ENCODE assay signal across 8 mouse cellular contexts in genomic region chr11:18875001-18875902, GRCm38 (mm10).
A peak's percentile ranks its signal among the peaks of the same experiment; 100 is the strongest.
DNase-seq lines count a peak whose midpoint lies in the region; ATAC-seq and TF ChIP-seq lines count a peak whose summit lies in the region.

No protein-coding gene starts in this region.

- under 1% methylated on average over 27 of the region's 27 CpGs for WGBS in forebrain, embryonic 11.5 days
- 3% methylated on average over 27 of the region's 27 CpGs for WGBS in forebrain, embryonic 16.5 days
- 15% methylated on average over 27 of the region's 27 CpGs for WGBS in olfactory bulb, adult 2 months

- peak; percentile 56 for DNase-seq in forebrain, embryonic 11.5 days (ENCODE audit: low spot score)
- DNase-seq in urinary bladder, postnatal 14 days (ENCODE audit: low spot score), result peak; percentile 10
- DNase-seq in urinary bladder, adult 2 months (ENCODE audit: low spot score), result no peak
- peak; percentile 34 for DNase-seq in kidney, postnatal 10 days
- no peak for DNase-seq in right cerebral cortex, adult 18-20 months
- no peak for DNase-seq in left cerebral cortex, adult 8-10 months (ENCODE audit: low spot score in 2 of 2)

- no peaks in the 10 kb centered on the region for H3K36me3 ChIP-seq in forebrain, embryonic 11.5 days (ENCODE audit: control insufficient read depth, insufficient read depth, low read length)
- H3K36me3 ChIP-seq in forebrain, embryonic 16.5 days (ENCODE audit: control insufficient read depth, insufficient read depth), result no peaks in the 10 kb centered on the region

- no peaks in the 10 kb centered on the region for H3K9me3 ChIP-seq in forebrain, embryonic 11.5 days (ENCODE audit: control insufficient read depth, low read length)
- no peaks in the 10 kb centered on the region for H3K9me3 ChIP-seq in forebrain, embryonic 16.5 days (ENCODE audit: control insufficient read depth, low read length)

- TF ChIP-seq POLR2A in olfactory bulb, adult 2 months (IDR thresholded peaks at IDR 0.05; ENCODE audit: insufficient read depth, low read depth, low read length), result no peak

- H3K27me3 ChIP-seq in forebrain, embryonic 11.5 days (ENCODE audit: control insufficient read depth, insufficient read depth, low read length), result peaks cover 37% of the 10 kb centered on the region
- H3K27me3 ChIP-seq in forebrain, embryonic 16.5 days (replicated peaks; ENCODE audit: control insufficient read depth, insufficient read depth, low read length), result peaks cover 24% of the 10 kb centered on the region

- no peak for ATAC-seq in forebrain, embryonic 11.5 days (replicated peaks; ENCODE audit: low FRiP score)
- no peak for ATAC-seq in forebrain, embryonic 16.5 days

- H3K4me1 ChIP-seq in forebrain, embryonic 11.5 days (replicated peaks; ENCODE audit: control insufficient read depth, insufficient read depth, low read length), result peaks cover 18% of the 10 kb centered on the region; the same call in 1 of the 2 replicates
- H3K4me1 ChIP-seq in forebrain, embryonic 16.5 days (replicated peaks; ENCODE audit: control insufficient read depth, insufficient read depth, low read length), result peaks cover 32% of the 10 kb centered on the region
- peaks cover 18% of the 10 kb centered on the region for H3K4me1 ChIP-seq in olfactory bulb, adult 2 months (ENCODE audit: control insufficient read depth, insufficient read depth, low read length)

- TF ChIP-seq CTCF in olfactory bulb, adult 2 months (IDR thresholded peaks at IDR 0.05; ENCODE audit: insufficient read depth, low read depth, low read length), result no peak

- peak overlapping the region; percentile 24; the same call in 1 of the 2 replicates for H3K4me2 ChIP-seq in forebrain, embryonic 11.5 days (ENCODE audit: low read depth, low read length, severe bottlenecking)
- H3K4me2 ChIP-seq in forebrain, embryonic 16.5 days (ENCODE audit: low read length), result no peak overlapping the region

- H3K4me3 ChIP-seq in forebrain, embryonic 11.5 days (ENCODE audit: low read depth, low read length), result no peak overlapping the region
- no peak overlapping the region for H3K4me3 ChIP-seq in forebrain, embryonic 16.5 days (replicated peaks; ENCODE audit: low read length)
- no peak overlapping the region for H3K4me3 ChIP-seq in olfactory bulb, adult 2 months (ENCODE audit: insufficient read depth, low read depth, low read length)

- no peak overlapping the region; the same call in 1 of the 2 replicates for H3K9ac ChIP-seq in forebrain, embryonic 11.5 days (ENCODE audit: low read length)
- no peak overlapping the region for H3K9ac ChIP-seq in forebrain, embryonic 16.5 days (replicated peaks; ENCODE audit: low read depth, low read length)

- no peak overlapping the region for H3K27ac ChIP-seq in forebrain, embryonic 11.5 days (ENCODE audit: low read depth, low read length)
- H3K27ac ChIP-seq in forebrain, embryonic 16.5 days (ENCODE audit: low read length), result no peak overlapping the region
- H3K27ac ChIP-seq in olfactory bulb, adult 2 months (ENCODE audit: insufficient read depth, low read depth, low read length), result peak overlapping the region; percentile 70

Comparison
In these comparisons a context has a peak if more than half of its experiments do, and no peak if none do; other contexts are left out.
1. DNase-seq: peak in forebrain, embryonic 11.5 days (single experiment), urinary bladder, postnatal 14 days (single experiment) and kidney, postnatal 10 days (single experiment); none in urinary bladder, adult 2 months (single experiment), right cerebral cortex, adult 18-20 months (single experiment) and left cerebral cortex, adult 8-10 months (0 of 2).